Mouse (Mus musculus) lung, adult 2 months (tissue): Measurements from ENCODE around the gene App.

ENCODE experiments used
- CTCF ChIP-seq: fragments of 200-500 bp; IDR thresholded peaks from 2 replicates; pipeline ENCODE4 v1.5.1; 2011; ENCODE audit warnings: mild to moderate bottlenecking, low read length, control low read depth; ENCODE audit not compliant: insufficient read depth
- POLR2A ChIP-seq: fragments of 200-500 bp; IDR thresholded peaks from 2 replicates; pipeline ENCODE4 v1.6.1; 2011; ENCODE audit warnings: low read depth, mild to moderate bottlenecking, control low read depth, low read length, borderline replicate concordance; ENCODE audit errors: extremely low read depth

GRCm38 (mm10) chr16:85148615-85149508 is 24.7 kb downstream of the App start:
- TF ChIP-seq POLR2A: no peak
- TF ChIP-seq CTCF: no peak
